Mouse (Mus musculus) ovary, adult 18-20 months (tissue): ENCODE results near the gene Panx1.

ENCODE experiments used
- DNase-seq: peaks from one replicate; pipeline ENCODE4 v3.0.0; 2022; ENCODE audit warnings: low spot score, mixed read lengths

Gene Panx1

GRCm38 (mm10) chr9:14970805-14971525 lies 74.3 kb downstream of the Panx1 start:
- DNase-seq = no peak

GRCm38 (mm10) chr9:14970211-14970610 lies 75.1 kb downstream of the Panx1 start:
- DNase-seq = no peak

GRCm38 (mm10) chr9:14967598-14967997 lies 77.7 kb downstream of the Panx1 start:
- DNase-seq = no peak

- DNase-seq = peak; percentile 4
Observed at GRCm38 (mm10) chr9:14966787-14967186, 78.5 kb downstream of the Panx1 start.

- DNase-seq = no peak
Observed at GRCm38 (mm10) chr9:14965368-14965767, 79.9 kb downstream of the Panx1 start.

- no peak for DNase-seq
Observed at GRCm38 (mm10) chr9:14962769-14963168, 82.5 kb downstream of the Panx1 start.

- no peak for DNase-seq
Observed at GRCm38 (mm10) chr9:14954659-14955058, 90.6 kb downstream of the Panx1 start.
